Mouse (Mus musculus): ENCODE data around the gene Nab2. TPM values are rescaled to one million over a fixed set of nuclear protein-coding genes. Genes with fewer than 3 reads are reported as not detected.

Gene Nab2
- polyA plus RNA-seq, 1 experiment from 2014 or later, result 5.6 TPM

DNA sequence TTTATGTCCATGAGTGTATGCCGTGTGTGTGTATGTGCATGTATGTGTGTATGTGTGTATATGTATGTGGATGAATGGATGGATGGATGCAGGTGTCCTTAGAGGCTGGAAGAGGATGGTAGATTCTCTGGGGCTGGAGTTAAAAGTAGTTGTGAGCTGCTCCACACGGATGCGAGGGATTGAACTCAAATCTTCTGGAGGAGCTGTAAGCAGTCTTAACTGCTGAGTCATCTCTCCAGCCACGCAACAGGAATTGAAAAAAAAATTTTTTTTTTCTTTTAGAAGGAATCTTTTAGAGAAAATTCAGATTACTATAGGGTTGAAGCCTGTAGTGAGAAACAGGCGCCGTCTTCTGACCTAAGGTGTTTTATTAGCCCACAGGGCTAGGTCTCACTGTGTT lies 14.5 kb upstream of the Nab2 start:
- peaks cover 8% of the 10 kb centered on the region; the same call in 1 of the 2 replicates for H3K36me3 ChIP-seq (replicated peaks)
- no peak for DNase-seq (ENCODE audit: extremely low spot score, low spot score)
- H3K4me1 ChIP-seq, result peaks cover 12% of the 10 kb centered on the region
- H3K27me3 ChIP-seq (ENCODE audit: poor library complexity, severe bottlenecking), result no peaks in the 10 kb centered on the region
- H3K4me3 ChIP-seq, result no peak overlapping the region
- 93% methylated on average over 6 of the region's 6 CpGs for WGBS
- no peaks in the 10 kb centered on the region for H3K9me3 ChIP-seq
- no peak overlapping the region for H3K27ac ChIP-seq

DNA sequence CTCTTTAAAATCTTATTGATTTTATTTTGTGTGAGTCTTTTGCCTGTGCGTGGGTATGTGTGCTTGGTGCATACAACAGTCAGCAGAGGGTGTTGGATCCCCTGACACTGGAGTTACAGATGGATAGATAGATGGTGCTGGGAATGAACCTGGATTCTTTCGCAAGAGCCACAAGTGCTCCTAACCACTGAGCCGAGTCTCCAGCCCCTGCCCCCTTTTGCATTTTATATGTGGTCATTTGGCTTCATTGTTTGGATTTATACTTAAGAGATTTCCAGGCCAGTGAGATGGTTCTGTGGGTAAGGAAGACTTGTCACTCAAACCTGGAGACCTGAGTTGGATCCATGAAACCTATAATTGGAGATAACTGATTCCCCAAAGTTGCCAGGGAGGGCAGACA lies 11.5 kb upstream of the Nab2 start:
- H3K4me1 ChIP-seq, result peaks cover 23% of the 10 kb centered on the region
- H3K9me3 ChIP-seq, result no peaks in the 10 kb centered on the region
- WGBS, result 90% methylated on average over 3 of the region's 3 CpGs
- no peaks in the 10 kb centered on the region for H3K27me3 ChIP-seq (ENCODE audit: poor library complexity, severe bottlenecking)
- H3K4me3 ChIP-seq, result no peak overlapping the region
- H3K36me3 ChIP-seq (replicated peaks), result peaks cover 8% of the 10 kb centered on the region; the same call in 1 of the 2 replicates
- H3K27ac ChIP-seq, result no peak overlapping the region
- DNase-seq (ENCODE audit: extremely low spot score, low spot score), result no peak

DNA sequence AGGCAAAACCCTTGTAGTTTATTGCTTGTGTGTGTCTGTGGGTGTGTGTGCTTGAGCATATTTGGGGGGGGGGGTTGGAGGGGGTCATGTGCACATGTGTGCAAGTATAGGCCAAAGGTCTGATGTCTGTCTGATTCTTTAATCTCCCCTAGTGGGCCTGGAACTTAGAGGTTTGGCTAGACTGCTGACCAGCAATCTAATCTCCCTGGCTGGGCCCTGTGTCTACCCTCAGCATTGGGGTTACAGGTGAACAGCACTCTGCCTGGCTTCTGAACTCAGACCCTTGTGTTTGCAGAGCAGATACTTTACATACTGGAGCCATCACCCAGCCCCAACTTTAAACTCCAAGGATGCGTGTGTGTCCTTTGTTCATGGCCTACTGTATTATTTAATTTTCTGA lies 10.8 kb upstream of the Nab2 start:
- peaks cover 8% of the 10 kb centered on the region; the same call in 1 of the 2 replicates for H3K36me3 ChIP-seq (replicated peaks)
- no peak overlapping the region for H3K27ac ChIP-seq
- H3K9me3 ChIP-seq, result no peaks in the 10 kb centered on the region
- no peak for DNase-seq (ENCODE audit: extremely low spot score, low spot score)
- no peak overlapping the region for H3K4me3 ChIP-seq
- 94% methylated on average over 1 of the region's 1 CpGs for WGBS
- peaks cover 23% of the 10 kb centered on the region for H3K4me1 ChIP-seq
- no peaks in the 10 kb centered on the region for H3K27me3 ChIP-seq (ENCODE audit: poor library complexity, severe bottlenecking)

DNA sequence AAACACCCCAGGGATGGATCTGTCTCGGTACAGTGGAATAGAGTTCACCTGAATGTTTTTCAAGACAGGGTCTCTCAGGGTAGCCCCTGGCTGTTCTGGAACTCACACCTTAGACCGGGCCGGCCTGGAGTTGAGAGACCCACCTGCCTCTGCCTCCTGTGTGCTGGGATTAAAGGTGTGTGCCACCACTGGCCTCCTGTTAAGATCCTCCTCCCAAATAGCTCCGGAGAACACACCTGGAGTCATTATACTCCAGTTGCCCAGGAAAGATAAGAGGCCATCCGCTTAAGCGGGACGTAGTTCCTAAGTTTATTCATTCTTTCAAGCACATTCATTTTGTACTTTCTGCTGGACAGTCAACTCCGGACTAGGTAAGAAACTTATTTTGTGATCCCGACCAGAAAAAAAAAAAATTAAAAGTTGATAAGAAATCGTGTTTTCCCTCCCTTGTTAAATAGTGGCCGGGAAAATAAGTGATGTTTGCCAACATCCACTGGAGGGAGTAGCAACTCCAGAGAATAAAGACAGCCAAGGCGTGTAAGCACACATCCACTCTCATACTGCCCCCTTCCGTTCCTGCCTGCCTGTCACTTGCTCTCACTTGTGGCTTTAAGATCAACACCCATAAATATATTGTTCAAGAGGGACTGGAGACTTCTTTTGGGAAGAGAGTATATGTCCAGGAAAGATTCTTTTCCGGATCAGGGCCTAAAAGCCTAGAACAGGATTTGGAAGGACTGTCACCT lies 9.4 kb upstream of the Nab2 start:
- DNase-seq (ENCODE audit: extremely low spot score, low spot score), result no peak
- peaks cover 23% of the 10 kb centered on the region for H3K4me1 ChIP-seq
- H3K27me3 ChIP-seq (ENCODE audit: poor library complexity, severe bottlenecking), result no peaks in the 10 kb centered on the region
- WGBS, result 16% methylated on average over 14 of the region's 14 CpGs
- no peaks in the 10 kb centered on the region for H3K9me3 ChIP-seq
- peaks cover 8% of the 10 kb centered on the region; the same call in 1 of the 2 replicates for H3K36me3 ChIP-seq (replicated peaks)
- H3K4me3 ChIP-seq, result peak overlapping the region; percentile 88
- H3K27ac ChIP-seq, result peak overlapping the region; percentile 91

DNA sequence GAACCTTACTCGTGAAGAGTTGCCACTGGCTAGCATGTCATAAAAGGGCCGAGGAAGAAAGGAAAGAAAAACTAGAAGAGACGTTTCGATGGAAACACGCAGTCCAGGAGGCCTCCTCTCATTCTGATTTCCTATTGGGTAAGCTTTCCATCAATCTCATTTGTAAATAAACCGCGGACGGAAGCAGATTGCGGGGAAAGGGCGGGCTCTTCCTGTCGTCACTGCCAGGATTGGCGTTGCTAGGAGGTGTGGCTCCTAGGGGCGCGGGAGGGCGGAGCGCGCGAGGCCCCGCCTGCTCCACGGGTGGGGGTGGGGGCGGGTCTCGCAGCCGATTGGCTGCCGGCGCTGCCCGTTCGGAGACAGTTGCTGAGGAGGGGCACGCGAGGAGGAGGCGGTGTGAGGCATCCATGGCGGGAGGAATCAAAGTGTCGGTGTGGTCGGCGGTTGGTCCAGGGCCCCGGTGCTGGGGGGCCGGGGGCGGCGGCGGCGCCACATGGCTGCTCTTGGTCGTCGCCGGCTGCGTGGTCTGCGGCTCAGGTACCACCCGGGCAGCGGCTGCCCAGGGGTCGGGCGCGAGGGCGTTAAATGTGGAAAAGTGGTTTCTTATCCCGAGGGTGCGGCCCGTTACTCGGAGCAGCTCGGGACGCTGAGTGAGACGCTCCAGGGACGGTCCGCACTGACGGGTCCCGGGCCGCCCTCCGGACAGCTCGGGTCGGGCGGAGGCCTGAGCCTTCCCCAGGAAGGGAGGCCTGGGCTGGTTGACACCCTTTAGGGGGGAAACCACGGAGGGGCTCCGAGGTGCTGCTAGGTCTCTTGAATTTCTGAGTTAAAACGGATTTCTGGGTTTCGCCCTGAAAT lies 8.6 kb upstream of the Nab2 start:
- peaks cover 8% of the 10 kb centered on the region; the same call in 1 of the 2 replicates for H3K36me3 ChIP-seq (replicated peaks)
- peak; percentile 95 for DNase-seq (ENCODE audit: extremely low spot score, low spot score)
- peak overlapping the region; percentile 91 for H3K27ac ChIP-seq
- H3K4me3 ChIP-seq, result peak overlapping the region; percentile 88
- H3K27me3 ChIP-seq (ENCODE audit: poor library complexity, severe bottlenecking), result no peaks in the 10 kb centered on the region
- under 1% methylated on average over 71 of the region's 71 CpGs for WGBS
- H3K9me3 ChIP-seq, result no peaks in the 10 kb centered on the region
- peaks cover 23% of the 10 kb centered on the region for H3K4me1 ChIP-seq

DNA sequence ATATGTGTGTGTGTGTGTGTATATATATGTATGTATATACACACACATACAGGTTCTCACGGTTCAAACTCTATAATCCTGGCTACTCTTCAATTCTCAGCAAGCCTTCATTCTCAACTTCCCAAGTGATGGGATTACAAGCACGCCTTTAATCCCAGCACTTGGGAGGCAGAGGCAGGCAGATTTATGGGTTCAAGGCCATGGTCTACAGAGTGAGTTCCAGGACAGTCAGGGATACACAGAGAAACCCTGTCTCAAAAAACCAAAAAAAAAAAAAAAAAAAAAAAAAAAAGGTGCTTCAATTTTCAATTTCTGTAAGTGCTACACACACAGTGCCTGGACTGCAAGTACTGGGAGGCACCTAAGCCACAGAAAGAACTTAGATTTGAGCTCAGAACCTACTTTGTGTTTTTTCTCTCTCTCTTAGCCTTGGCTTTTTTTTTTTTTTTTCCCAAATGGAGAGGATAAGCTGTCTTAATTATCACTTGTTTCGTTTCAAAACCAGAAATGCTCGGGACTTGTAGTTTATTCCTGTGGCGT lies 7.6 kb upstream of the Nab2 start:
- H3K27me3 ChIP-seq (ENCODE audit: poor library complexity, severe bottlenecking), result no peaks in the 10 kb centered on the region
- 52% methylated on average over 5 of the region's 5 CpGs for WGBS
- H3K36me3 ChIP-seq (replicated peaks), result peaks cover 2% of the 10 kb centered on the region; the same call in 1 of the 2 replicates
- no peak for DNase-seq (ENCODE audit: extremely low spot score, low spot score)
- H3K4me1 ChIP-seq, result peaks cover 23% of the 10 kb centered on the region
- H3K9me3 ChIP-seq, result no peaks in the 10 kb centered on the region
- peak overlapping the region; percentile 88 for H3K4me3 ChIP-seq
- peak overlapping the region; percentile 72 for H3K27ac ChIP-seq

DNA sequence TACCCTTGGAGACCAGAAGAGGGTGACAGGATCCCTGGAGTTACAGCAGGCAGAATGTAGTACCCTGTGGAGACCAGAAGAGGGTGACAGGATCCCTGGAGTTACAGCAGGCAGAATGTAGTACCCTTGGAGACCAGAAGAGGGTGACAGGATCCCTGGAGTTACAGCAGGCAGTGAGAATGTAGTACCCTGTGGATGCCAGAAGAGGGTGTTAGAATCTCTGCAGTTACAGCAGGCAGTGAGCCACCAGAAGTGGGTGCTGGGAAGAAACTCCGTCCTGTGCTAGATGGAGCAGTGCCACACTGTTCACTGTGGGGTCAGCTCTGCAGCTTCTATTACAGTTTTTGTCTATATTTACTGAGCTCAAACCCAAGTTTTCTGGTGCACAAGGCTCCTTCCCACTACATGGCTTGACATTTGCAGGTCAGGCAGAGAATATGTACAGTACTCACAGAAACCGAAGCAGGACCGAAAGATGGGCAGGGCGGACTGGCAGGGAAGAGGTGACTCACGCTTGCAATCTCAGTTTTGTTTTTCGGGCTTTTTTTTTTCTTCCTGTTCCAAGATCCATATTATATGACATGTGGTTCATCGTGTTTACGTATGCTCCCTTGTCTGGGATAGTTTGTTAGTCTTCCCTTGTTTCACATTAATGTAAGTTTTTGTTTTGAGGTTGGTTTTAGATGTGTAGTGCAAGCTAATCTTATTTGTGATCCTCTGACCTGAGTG lies 6.6 kb upstream of the Nab2 start:
- no peak overlapping the region for H3K27ac ChIP-seq
- H3K36me3 ChIP-seq (replicated peaks), result no peaks in the 10 kb centered on the region
- no peaks in the 10 kb centered on the region; the same call in 1 of the 2 replicates for H3K27me3 ChIP-seq (ENCODE audit: poor library complexity, severe bottlenecking)
- 91% methylated on average over 8 of the region's 8 CpGs for WGBS
- peaks cover 23% of the 10 kb centered on the region for H3K4me1 ChIP-seq
- no peaks in the 10 kb centered on the region for H3K9me3 ChIP-seq
- H3K4me3 ChIP-seq, result no peak overlapping the region
- peak; percentile 54 for DNase-seq (ENCODE audit: extremely low spot score, low spot score)

DNA sequence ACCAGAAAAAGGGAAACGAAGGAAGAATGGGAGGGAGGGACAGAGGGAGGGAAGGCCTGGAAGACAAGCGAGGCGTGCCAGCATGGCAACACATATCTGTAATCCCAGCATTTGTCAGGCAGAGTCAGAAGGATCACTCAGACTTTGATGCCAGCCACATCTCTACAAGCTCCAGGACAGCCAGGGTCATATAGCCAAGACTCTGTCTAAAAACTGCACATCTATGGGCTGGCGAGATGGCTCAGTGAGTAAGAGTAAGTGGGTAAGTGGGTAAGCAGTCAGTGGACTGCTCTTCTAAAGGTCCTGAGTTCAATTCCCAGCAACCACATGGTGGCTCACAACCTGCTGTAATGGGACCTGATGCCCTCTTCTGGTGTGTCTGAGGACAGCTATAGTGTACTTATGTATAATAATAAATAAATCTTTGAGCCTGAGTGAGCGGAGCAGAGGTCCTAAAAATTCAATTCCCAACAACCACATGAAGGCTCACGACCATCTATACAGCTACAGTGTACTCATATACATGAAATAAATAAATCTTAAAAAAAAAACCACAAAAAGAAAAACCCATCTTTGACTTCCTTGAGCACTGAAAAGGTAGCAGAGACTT lies 5.8 kb upstream of the Nab2 start:
- Histone ChIP-seq H3K27me3 (ENCODE audit: poor library complexity, severe bottlenecking) (peaks cover 6% of the 10 kb centered on the region), H3K27ac (no peak overlapping the region), H3K9me3 (no peaks in the 10 kb centered on the region), H3K4me3 (no peak overlapping the region), H3K4me1 (peaks cover 26% of the 10 kb centered on the region), H3K36me3 (replicated peaks) (no peaks in the 10 kb centered on the region)
- 88% methylated on average over 6 of the region's 6 CpGs for WGBS
- no peak for DNase-seq (ENCODE audit: extremely low spot score, low spot score)

DNA sequence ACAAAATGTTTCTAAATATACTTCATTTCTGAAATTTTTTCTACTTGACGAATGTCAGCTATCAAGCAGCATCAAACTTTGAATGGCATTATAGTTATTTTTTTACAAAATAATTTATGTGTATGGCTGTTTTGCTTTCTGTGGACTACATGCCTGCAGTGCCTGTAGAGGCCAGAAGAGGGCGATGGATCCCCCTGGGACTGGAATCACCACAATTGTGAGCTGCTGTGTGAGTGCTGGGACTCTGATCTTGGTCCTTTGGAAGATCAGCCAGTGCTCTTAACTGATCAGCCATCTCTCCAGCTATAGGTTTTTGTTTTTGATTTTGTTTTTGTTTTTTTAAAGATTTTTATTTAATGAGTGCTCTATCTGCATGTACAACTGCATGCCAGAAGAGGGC lies 2.9 kb upstream of the Nab2 start:
- Histone ChIP-seq H3K27me3 (ENCODE audit: poor library complexity, severe bottlenecking) (peaks cover 35% of the 10 kb centered on the region), H3K9me3 (no peaks in the 10 kb centered on the region), H3K4me1 (peaks cover 33% of the 10 kb centered on the region), H3K27ac (no peak overlapping the region), H3K36me3 (replicated peaks) (no peaks in the 10 kb centered on the region), H3K4me3 (no peak overlapping the region)
- 49% methylated on average over 2 of the region's 2 CpGs for WGBS
- no peak for DNase-seq (ENCODE audit: extremely low spot score, low spot score)

DNA sequence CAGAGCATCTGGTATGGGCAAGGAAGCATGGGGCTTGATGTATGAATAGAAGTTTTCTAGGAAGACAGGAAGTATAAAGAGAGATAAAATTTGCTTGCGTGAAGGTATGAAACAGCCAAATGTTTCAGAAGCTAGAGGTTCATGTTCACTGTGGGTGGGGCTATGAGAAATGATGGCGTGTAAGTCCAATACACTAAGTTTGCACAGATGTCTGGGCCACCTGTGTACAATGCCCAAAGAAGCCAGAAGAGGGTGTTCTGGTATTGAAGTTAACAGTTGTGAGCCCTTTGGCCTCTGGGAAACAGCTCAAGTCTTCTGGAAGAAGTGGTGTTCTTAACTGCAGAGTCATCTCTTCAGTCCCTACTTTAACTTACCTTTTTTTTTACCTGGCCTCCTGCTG lies 1.8 kb upstream of the Nab2 start:
- no peaks in the 10 kb centered on the region for H3K9me3 ChIP-seq
- H3K27me3 ChIP-seq (ENCODE audit: poor library complexity, severe bottlenecking), result peaks cover 46% of the 10 kb centered on the region
- 92% methylated on average over 2 of the region's 2 CpGs for WGBS
- no peaks in the 10 kb centered on the region for H3K36me3 ChIP-seq (replicated peaks)
- DNase-seq (ENCODE audit: extremely low spot score, low spot score), result no peak
- H3K4me1 ChIP-seq, result peaks cover 44% of the 10 kb centered on the region
- no peak overlapping the region for H3K27ac ChIP-seq
- H3K4me3 ChIP-seq, result no peak overlapping the region

DNA sequence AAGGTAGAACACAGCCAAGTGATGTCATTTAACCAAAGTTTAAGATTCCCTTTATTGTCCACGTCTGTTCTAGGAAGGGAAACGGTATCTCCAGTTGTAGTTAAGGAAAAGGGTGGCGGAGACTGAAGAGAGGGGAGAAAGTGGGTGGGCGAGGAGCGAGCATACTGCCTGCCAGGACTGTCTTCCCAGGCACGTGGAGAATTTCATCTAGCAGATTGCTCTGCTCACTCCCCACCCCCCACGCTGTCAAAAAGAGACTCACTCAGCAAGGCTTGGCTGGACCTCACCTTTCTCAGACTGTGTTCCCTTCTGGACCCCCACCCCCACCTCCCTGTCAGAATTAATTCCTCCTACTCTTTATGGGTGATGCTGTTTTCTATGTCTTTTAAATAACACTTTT lies 802 bp upstream of the Nab2 start:
- Histone ChIP-seq H3K27ac (0 out of 2 replicates have a peak overlapping the region, but pooled peaks have one; percentile 89), H3K4me3 (peak overlapping the region; percentile 61; the same call in 1 of the 2 replicates), H3K4me1 (peaks cover 54% of the 10 kb centered on the region), H3K9me3 (no peaks in the 10 kb centered on the region), H3K36me3 (replicated peaks) (peaks cover 7% of the 10 kb centered on the region), H3K27me3 (ENCODE audit: poor library complexity, severe bottlenecking) (peaks cover 56% of the 10 kb centered on the region)
- DNase-seq (ENCODE audit: extremely low spot score, low spot score), result no peak
- WGBS, result 25% methylated on average over 7 of the region's 7 CpGs

Data from forebrain, embryonic 10.5 days (tissue).